Mouse (Mus musculus): ENCODE measurements around the gene Celsr3.

The Celsr3 gene

DNA sequence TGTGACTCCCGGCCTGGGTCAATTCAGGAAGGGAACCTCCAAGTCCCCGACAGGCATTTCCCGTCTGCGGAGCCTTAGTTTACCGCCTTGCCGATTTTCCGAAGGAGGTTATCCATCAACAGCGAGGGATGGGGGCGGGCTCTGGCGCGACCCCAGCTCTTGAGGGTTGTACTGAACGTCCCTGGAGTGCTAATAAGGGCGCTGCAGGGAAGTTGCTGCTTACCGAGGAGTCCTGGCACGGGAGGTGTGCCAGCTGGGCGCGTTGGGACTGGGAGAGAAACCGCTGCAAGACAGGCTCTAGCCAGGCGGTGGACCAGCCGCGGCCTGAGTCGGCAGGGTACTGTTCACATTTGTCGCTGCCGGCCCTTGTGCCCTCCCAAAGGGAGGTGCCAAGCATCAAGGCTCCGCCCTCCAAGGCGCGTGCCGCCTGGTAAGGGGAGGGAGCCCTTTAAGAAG is 28.1 kb downstream of the Celsr3 start:
- peak; percentile 54 for DNase-seq (ENCODE audit: low read depth, low spot score)

DNA sequence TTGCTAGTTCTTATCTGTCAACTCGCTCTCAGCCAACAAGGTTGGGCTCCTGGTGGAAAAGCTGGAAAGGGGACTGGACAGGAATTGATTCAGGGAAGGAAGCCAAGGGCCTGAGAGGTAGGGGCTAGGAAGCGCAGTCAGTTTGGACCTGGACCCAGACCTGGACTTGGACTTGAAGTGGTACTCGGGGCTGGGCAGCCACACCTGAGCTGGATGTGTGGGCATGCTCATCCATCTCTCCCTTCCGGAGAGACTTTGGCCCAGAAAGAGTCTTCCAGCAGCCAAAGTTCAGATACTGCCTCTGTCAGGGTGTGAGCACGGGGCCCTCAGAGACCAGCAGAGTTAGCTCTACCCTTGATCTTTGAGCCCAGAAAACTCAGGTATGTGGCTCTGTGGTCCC is 29.2 kb downstream of the Celsr3 start:
- no peak for DNase-seq (ENCODE audit: low read depth, low spot score)

DNA sequence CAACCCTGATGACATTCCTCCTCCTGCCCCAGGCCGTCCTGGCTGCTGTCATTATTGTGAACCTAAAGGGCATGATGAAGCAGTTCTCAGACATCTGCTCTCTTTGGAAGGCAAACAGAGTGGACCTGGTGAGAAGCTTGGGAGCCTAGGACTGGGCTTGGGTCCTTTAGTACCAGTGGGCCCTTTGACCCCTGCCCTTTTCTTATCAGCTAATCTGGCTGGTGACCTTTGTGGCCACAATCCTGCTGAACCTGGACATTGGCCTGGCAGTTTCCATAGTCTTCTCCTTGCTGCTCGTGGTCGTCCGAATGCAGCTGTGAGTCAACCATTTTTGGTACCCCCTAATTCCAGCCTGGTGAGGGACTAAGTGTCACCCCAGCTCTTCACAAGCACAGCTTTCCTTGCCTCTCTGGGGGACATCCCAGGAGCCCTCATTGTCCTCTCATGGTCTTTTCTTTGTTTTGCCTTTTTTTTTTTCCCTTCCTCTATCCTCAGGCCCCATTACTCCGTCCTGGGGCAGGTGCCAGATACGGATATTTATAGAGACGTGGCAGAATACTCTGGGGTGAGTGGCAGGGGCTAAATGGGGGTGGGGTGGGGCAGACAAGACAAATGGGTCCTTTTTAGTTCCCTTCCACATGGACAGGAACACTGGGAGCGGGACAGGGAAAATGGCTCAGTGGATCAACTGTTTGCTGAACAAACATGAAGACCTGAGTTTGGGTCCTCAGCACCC is 32.8 kb downstream of the Celsr3 start:
- no peak for DNase-seq (ENCODE audit: low read depth, low spot score)
